Mouse (Mus musculus) midbrain, embryonic 15.5 days (tissue): Measurements from ENCODE around the gene Olfr374. TPM values are rescaled to one million over a fixed set of nuclear protein-coding genes. Genes with fewer than 3 reads are reported as not detected.
"Not testable (repeated sequence)": the region's sequence is repeated elsewhere in the genome, so short reads cannot be mapped to it uniquely, and the experiment has no call there.

Source experiments
- ATAC-seq: fragments of 200-750 bp; cut with Nextera tagmentation; replicated peaks from 2 replicates; pipeline ENCODE4 v1.8.0; 2017; ENCODE audit warnings: moderate TSS enrichment
- H3K27ac ChIP-seq: fragments of 300-500 bp; sonication (generic); 2 replicates; pipeline ENCODE4 v1.5.1; 2015; ENCODE audit warnings: mild to moderate bottlenecking, inconsistent platforms
- H3K27me3 ChIP-seq: fragments of 300-500 bp; sonication (generic); replicated peaks from 2 replicates; pipeline ENCODE4 v1.6.1; 2015; ENCODE audit warnings: inconsistent platforms
- H3K36me3 ChIP-seq: fragments of 300-500 bp; sonication (generic); replicated peaks from 2 replicates; pipeline ENCODE4 v1.6.1; 2015; ENCODE audit warnings: inconsistent platforms
- H3K4me1 ChIP-seq: fragments of 300-500 bp; sonication (generic); 2 replicates; pipeline ENCODE4 v1.6.1; 2015; ENCODE audit warnings: inconsistent platforms
- H3K4me2 ChIP-seq: fragments of 300-500 bp; sonication (generic); 2 replicates; pipeline ENCODE4 v1.6.1; 2015; ENCODE audit warnings: inconsistent platforms, mild to moderate bottlenecking, moderate library complexity
- H3K4me3 ChIP-seq: fragments of 300-500 bp; sonication (generic); 2 replicates; pipeline ENCODE4 v1.5.1; 2015; ENCODE audit warnings: mild to moderate bottlenecking, inconsistent platforms
- H3K9ac ChIP-seq: fragments of 300-500 bp; sonication (generic); 2 replicates; pipeline ENCODE4 v1.6.1; 2015; ENCODE audit warnings: mild to moderate bottlenecking, inconsistent platforms
- H3K9me3 ChIP-seq: fragments of 300-500 bp; sonication (generic); 2 replicates; pipeline ENCODE4 v1.6.1; 2016; ENCODE audit warnings: inconsistent platforms
- WGBS: fragments of 180-500 bp; shearing (Covaris S2); methylation state at CpG from one replicate; pipeline ENCODE4 v1.1.7; 2015; ENCODE audit warnings: mixed read lengths; 5-methylcytosine and 5-hydroxymethylcytosine counted together
- polyA plus RNA-seq: library from polyadenylated mRNA; unstranded; fragments of >200 nt; fragmentation: Nextera tagmentation; extraction: Ambion mirVana; gene quantifications from 2 replicates; pipeline ENCODE4 v1.2.1, GENCODE M21; 2015

The Olfr374 gene
- polyA plus RNA-seq, 1 experiment from 2014 or later: 0.06 TPM

DNA sequence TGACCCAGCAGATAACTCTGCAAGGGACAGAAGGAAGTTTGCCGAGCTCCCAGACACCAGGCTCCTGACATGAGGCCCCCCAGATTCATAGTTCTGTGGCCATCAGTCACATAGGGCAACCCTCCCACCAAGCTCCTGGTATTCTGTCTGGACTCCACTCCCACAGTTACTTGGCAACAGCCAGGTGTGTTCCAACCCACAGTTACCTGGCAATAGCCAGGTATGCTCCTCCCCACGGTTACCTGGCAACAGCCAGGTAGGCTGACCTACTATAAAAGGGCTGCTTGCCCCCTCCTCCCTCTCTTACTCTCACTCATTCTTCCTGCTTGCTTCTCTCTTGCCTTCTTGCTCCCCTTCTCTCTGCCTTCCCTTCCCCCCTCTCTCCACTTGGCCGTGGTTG is 14.6 kb downstream of the Olfr374 start:
- H3K36me3 ChIP-seq, H3K4me1 ChIP-seq, H3K27me3 ChIP-seq, ATAC-seq, H3K4me3 ChIP-seq, H3K9ac ChIP-seq, H3K27ac ChIP-seq, H3K9me3 ChIP-seq, H3K4me2 ChIP-seq: not testable (repeated sequence)
- WGBS: 56% methylated on average over 3 of the region's 3 CpGs

DNA sequence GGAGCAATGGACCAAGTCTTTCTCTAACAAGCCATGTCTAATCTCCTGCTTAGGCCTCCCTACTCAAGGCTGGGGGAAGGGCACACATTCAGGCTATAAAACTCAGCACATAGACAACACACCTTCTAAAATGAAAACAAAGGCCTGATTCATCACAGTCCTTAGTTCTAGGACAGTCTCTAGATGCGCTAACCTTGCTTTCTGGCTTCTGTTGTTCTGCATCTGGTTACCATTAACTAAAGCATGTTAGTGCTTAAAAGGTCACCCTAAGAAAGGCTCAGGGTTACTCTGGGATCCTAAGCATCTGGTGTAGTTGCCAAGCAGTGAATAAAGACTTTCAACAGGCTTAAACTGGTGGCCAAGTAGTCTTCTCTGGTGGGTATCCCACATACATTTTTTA is 15.2 kb downstream of the Olfr374 start:
- H3K9me3 ChIP-seq: no peaks in the 10 kb centered on the region
- 38% methylated on average over 1 of the region's 1 CpGs for WGBS
- no peak overlapping the region for H3K27ac ChIP-seq
- no peak overlapping the region for H3K4me2 ChIP-seq
- no peak overlapping the region for H3K9ac ChIP-seq
- H3K36me3 ChIP-seq: no peaks in the 10 kb centered on the region
- H3K4me1 ChIP-seq: no peaks in the 10 kb centered on the region
- no peak overlapping the region for H3K4me3 ChIP-seq
- ATAC-seq: no peak
- no peaks in the 10 kb centered on the region for H3K27me3 ChIP-seq

DNA sequence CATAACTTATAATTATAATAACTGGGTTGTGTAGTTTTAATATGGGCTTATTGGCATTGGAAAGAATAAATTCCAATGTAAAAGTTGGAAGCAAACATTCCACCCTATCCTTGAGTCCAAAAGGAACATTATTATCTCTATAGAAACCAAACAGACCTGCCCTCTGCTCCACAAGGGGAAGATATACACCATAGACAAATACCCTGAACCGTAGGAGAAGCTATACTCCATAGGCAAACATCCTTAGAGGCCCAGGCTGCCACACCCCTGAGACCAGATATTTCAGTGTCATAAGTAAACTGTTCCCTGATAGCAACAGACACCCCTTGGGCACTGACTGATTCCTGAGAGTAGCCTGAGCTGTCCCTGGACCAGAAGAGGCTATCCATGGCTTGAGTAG is 21.0 kb downstream of the Olfr374 start:
- Histone ChIP-seq H3K4me3 (no peak overlapping the region), H3K9me3 (no peaks in the 10 kb centered on the region), H3K27ac (no peak overlapping the region), H3K27me3 (no peaks in the 10 kb centered on the region), H3K36me3 (no peaks in the 10 kb centered on the region), H3K9ac (no peak overlapping the region), H3K4me1 (no peaks in the 10 kb centered on the region), H3K4me2 (no peak overlapping the region)
- WGBS: 82% methylated on average over 1 of the region's 1 CpGs
- no peak for ATAC-seq

DNA sequence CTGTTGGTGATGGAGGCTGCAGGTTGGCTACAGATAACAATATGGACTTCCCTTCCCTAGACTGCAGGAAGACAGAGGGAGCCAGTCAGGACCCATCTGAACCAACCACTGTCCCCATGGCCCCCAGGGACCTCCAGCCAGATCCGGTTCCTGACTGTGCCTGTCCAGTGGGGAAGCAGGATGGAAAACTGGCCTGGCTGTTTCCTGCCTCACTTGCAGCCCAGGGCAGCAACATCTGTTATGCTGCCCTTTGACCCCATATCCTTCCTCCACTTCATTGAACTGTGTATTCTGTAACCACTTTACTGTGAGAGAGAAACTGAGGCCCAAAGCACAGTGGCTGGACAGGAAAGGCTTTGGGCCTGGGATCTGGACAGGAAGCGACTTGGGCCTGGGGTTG is 24.4 kb downstream of the Olfr374 start:
- no peak overlapping the region for H3K4me3 ChIP-seq
- WGBS: 88% methylated on average over 2 of the region's 2 CpGs
- H3K9me3 ChIP-seq: no peaks in the 10 kb centered on the region
- ATAC-seq: no peak
- no peak overlapping the region for H3K4me2 ChIP-seq
- no peak overlapping the region for H3K27ac ChIP-seq
- no peaks in the 10 kb centered on the region for H3K36me3 ChIP-seq
- H3K9ac ChIP-seq: no peak overlapping the region
- H3K4me1 ChIP-seq: peaks cover 8% of the 10 kb centered on the region
- no peaks in the 10 kb centered on the region for H3K27me3 ChIP-seq

DNA sequence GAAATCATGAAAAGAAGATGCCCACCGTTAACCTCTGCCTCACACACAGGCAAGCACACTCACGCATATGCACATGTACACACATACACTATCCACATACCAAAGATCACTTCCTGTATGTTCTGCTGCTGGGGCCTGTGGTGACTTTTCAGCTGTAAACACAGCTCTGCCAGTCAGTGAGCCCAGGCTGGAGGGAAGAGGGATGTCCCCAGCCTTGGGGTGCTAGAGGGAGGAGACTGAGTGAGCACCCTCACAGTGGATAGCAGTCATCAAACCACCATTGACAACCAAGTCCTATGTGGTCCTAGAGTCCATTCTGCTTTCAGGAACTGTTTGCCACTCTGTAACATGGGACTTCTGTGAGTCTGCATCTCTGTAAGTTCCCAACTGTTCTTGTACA is 25.1 kb downstream of the Olfr374 start:
- ATAC-seq: no peak
- H3K27me3 ChIP-seq: no peaks in the 10 kb centered on the region
- H3K9ac ChIP-seq: no peak overlapping the region
- no peaks in the 10 kb centered on the region for H3K36me3 ChIP-seq
- H3K4me1 ChIP-seq: peaks cover 14% of the 10 kb centered on the region
- WGBS: 79% methylated on average over 2 of the region's 2 CpGs
- H3K9me3 ChIP-seq: no peaks in the 10 kb centered on the region
- no peak overlapping the region for H3K4me3 ChIP-seq
- no peak overlapping the region for H3K4me2 ChIP-seq
- H3K27ac ChIP-seq: no peak overlapping the region

DNA sequence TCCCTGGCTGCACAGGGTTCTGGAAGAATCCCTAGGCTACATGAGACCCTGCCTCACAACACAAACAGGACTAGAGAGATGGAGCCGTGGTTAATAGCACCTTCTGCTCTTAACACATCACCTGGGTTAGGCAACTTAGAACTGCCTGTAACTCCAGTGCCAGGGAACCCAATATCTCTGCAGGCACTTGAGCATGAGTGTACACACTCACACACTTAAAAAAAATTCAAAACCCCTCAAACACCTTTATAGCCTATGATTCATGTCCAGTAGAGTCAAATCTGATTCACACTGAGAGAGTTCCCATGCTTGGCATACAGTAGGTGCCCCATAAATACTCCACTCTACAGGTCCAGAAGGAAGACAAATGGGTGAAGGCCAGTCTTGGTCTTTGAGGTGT is 25.6 kb downstream of the Olfr374 start:
- no peaks in the 10 kb centered on the region for H3K9me3 ChIP-seq
- H3K4me3 ChIP-seq: no peak overlapping the region
- no peaks in the 10 kb centered on the region for H3K27me3 ChIP-seq
- 100% methylated on average over 1 of the region's 1 CpGs for WGBS
- ATAC-seq: no peak
- H3K27ac ChIP-seq: no peak overlapping the region
- no peak overlapping the region for H3K4me2 ChIP-seq
- peaks cover 17% of the 10 kb centered on the region for H3K4me1 ChIP-seq
- H3K9ac ChIP-seq: no peak overlapping the region
- no peaks in the 10 kb centered on the region for H3K36me3 ChIP-seq

DNA sequence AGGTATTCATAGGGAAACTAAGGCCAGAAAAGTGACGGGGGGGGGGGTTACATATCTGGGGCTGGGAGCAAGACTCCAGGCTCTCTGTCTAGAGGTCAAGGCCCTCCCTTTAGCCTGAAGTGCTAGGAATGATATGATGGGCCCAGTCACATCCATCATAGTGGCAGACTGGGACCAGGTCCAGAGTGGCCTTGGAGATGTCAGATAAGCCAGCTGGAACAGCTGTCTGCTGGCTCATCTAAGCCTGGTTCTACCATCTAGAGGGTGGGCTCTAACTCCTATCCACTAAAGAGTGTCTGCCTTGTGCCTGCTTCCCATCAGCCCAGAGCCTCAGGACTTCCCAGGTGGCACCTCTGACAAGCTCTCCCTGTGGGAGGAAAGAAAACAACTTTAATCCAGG is 26.1 kb downstream of the Olfr374 start:
- Histone ChIP-seq H3K9ac (no peak overlapping the region), H3K4me1 (peaks cover 17% of the 10 kb centered on the region), H3K27me3 (no peaks in the 10 kb centered on the region), H3K9me3 (no peaks in the 10 kb centered on the region), H3K4me2 (no peak overlapping the region), H3K4me3 (no peak overlapping the region), H3K36me3 (no peaks in the 10 kb centered on the region), H3K27ac (no peak overlapping the region)
- 86% methylated on average over 1 of the region's 1 CpGs for WGBS
- no peak for ATAC-seq

DNA sequence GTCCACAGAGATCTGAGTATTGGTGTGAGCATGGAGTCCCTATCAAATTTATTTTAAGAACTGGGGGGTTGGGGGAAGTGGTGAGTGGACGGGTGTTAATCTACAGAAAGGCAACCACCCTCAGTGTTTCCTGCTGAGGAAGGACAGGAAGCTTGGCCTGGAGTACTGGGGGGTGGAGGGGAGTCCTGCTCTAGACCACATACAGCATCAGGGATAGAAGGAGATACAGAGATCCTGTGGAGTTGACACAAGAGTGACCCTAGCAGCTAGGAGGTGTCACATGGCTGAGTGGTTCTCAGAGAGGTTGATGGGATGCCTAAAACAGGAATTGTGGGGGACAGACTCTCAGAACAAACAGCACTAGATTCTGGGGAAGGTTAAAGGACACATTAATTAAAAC is 26.7 kb downstream of the Olfr374 start:
- Histone ChIP-seq H3K36me3 (0 out of 2 replicates have a peak, but pooled peaks cover under 1% of the 10 kb centered on the region), H3K4me3 (no peak overlapping the region), H3K4me2 (no peak overlapping the region), H3K27ac (no peak overlapping the region), H3K9ac (no peak overlapping the region), H3K9me3 (no peaks in the 10 kb centered on the region), H3K4me1 (peaks cover 17% of the 10 kb centered on the region), H3K27me3 (no peaks in the 10 kb centered on the region)
- ATAC-seq: no peak
- 79% methylated on average over 1 of the region's 1 CpGs for WGBS

DNA sequence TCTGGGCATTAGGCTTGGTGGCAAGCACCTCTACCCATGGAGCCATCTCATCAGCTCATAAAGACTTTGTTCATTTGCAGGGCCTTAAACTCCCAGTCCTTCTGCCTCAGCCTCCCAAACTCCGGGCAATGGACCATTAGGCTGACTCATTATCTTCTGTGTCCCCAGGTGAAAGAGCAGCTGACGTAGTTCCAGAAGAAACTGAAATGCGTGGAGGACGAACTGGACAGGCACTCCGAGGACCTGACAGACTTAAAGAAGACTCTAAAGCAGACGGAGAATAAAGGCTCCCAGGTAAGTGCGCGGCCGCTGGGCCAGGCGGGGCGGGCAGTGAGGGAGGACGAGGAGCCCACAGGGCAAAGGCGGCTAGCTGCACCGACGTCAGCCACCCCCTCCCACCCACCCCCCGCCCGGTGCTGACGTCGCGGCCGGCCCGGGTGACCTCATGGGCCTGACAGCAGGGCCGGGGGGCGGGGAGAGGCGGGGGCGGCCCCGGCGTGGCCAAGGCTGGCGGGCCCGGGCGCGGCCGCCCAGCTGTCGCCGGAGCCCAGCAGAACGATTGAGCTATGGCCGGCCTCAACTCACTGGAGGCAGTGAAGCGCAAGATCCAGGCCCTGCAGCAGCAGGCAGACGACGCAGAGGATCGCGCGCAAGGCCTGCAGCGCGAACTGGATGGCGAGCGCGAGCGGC is 28.1 kb downstream of the Olfr374 start, which contains the start of gene Tpm4:
Gene Tpm4, plus strand, starts transcription at position 220 of the 690 bp plus-strand sequence.
- no peaks in the 10 kb centered on the region for H3K27me3 ChIP-seq
- ATAC-seq: peak; percentile 86
- H3K4me1 ChIP-seq: peaks cover 17% of the 10 kb centered on the region
- H3K4me3 ChIP-seq: peak within 1 kb of the TSS; percentile 65
- peak within 1 kb of the TSS; percentile 78 for H3K9ac ChIP-seq
- peak within 1 kb of the TSS; percentile 65 for H3K4me2 ChIP-seq
- WGBS: under 1% methylated on average over 43 of the region's 49 CpGs
- peak within 1 kb of the TSS; percentile 81 for H3K27ac ChIP-seq
- peaks cover 7% of the 10 kb centered on the region; the same call in 1 of the 2 replicates for H3K36me3 ChIP-seq
- H3K9me3 ChIP-seq: no peaks in the 10 kb centered on the region

DNA sequence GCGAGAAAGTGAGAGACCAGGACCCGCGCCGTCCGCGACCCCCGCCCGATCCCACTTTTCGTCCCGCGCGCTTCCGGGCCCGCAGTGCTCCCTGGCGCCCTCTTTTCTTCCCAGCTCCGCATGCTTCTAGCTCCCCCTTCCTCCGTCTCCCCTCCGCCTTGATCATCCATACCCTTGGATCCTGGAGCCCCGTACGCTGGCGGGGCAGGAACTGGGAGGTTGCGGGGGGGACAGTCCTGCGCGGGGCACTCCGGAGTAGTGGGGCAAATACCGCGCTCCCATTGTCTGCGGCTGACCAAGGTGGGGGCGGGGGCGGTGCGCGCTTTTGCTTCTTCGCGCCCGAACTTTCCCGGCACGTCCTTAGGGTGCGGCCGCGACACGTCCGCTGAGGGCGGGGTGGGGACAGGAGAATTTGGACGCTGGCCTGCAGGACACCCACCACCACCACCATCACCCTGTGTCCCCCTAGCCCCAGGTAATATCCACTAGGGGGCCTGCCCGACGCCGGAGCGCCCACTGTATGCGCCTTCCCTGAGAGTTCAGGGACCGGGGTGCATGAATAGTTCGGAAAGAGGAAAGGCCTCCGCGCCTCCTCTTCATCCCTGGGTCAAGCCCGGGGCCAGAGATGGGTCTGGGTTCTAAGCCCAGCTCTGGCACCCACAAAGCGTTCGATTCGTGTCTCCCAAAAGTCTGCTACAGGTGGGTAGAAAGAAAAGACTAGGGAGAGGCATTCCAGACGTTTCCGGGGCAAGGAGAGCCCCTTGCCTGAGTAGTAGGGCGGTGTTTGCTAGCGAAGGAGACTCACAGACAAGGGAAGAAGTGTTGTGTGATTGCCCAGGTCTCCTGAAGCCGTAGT is 28.8 kb downstream of the Olfr374 start:
- no peaks in the 10 kb centered on the region for H3K9me3 ChIP-seq
- peaks cover 17% of the 10 kb centered on the region for H3K4me1 ChIP-seq
- under 1% methylated on average over 60 of the region's 62 CpGs for WGBS
- H3K9ac ChIP-seq: peak overlapping the region; percentile 78
- H3K4me2 ChIP-seq: peak overlapping the region; percentile 65
- peak; percentile 77 for ATAC-seq
- H3K27me3 ChIP-seq: no peaks in the 10 kb centered on the region
- H3K27ac ChIP-seq: peak overlapping the region; percentile 81
- H3K36me3 ChIP-seq: peaks cover 13% of the 10 kb centered on the region; the same call in 1 of the 2 replicates
- peak overlapping the region; percentile 65 for H3K4me3 ChIP-seq

DNA sequence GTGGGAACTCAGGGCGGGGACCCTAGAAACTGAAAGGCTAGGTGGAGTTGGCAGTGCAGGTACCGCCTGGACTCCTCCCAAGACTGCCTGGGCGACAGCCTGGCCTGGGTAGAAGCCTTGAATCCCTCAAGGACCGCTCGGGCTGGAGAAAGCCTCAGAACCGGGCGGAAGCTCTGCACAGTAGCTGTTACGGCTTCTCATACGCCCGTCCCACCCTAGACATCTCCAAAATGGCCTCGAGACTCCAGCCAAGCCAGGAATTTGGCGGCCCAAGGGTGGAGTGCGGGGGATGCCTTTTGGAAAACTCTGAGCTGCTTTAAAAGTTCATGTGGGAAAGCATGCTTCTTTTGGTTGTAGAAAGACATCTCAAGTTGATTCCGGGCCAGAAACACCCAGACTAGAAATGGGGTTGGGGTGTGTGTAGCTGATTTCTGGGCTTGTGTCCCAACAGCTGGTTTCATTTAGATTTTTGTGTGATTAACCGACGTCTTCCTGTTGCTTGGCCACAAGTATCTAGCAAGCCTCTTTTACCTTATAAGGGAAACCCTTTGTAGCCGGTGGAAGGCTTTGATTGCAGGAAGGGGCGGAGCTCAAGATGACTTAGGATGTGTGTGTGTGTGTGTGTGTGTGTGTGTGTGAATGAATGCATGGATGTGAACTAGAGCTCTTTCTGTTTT is 29.6 kb downstream of the Olfr374 start:
- WGBS: under 1% methylated on average over 18 of the region's 18 CpGs
- H3K4me1 ChIP-seq: peaks cover 17% of the 10 kb centered on the region
- H3K27me3 ChIP-seq: no peaks in the 10 kb centered on the region
- H3K9ac ChIP-seq: peak overlapping the region; percentile 78
- peak overlapping the region; percentile 65 for H3K4me3 ChIP-seq
- H3K4me2 ChIP-seq: peak overlapping the region; percentile 65
- H3K9me3 ChIP-seq: no peaks in the 10 kb centered on the region
- H3K36me3 ChIP-seq: peaks cover 16% of the 10 kb centered on the region; the same call in 1 of the 2 replicates
- peak; percentile 24 for ATAC-seq
- H3K27ac ChIP-seq: peak overlapping the region; percentile 81

DNA sequence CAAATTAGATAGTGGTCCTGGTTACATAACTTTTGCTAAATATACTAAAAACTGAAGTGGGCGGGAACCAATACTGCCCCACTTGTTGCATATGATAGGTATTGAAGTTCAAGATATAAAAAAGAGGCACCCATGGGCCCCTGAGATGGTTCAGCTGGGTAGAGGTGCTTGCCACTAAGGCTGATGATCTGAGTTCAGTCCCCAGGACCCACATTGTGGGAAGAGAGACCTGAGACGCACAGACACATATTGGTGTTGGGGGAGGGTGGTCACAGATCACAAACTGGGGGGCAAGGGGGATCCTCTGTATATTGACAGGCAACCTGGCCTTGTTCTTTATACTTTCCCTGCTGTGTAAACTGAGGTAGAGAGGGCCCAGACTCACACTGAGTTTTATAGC is 30.6 kb downstream of the Olfr374 start:
- no peak overlapping the region for H3K27ac ChIP-seq
- no peaks in the 10 kb centered on the region for H3K27me3 ChIP-seq
- H3K4me1 ChIP-seq: peaks cover 17% of the 10 kb centered on the region
- no peaks in the 10 kb centered on the region for H3K9me3 ChIP-seq
- H3K4me3 ChIP-seq: no peak overlapping the region
- no peak overlapping the region for H3K4me2 ChIP-seq
- H3K36me3 ChIP-seq: peaks cover 19% of the 10 kb centered on the region
- no peak for ATAC-seq
- H3K9ac ChIP-seq: no peak overlapping the region
- WGBS: 90% methylated on average over 2 of the region's 2 CpGs
